Comparison of ENCODE assay signal across 17 mouse cellular contexts in genomic region chr7:51627666-51628065, GRCm38 (mm10). TPM values are rescaled to one million over a fixed set of nuclear protein-coding genes. Genes with fewer than 3 reads are reported as not detected.
DNase-seq lines count a peak whose midpoint lies in the region; ATAC-seq lines count a peak whose summit lies in the region.
"Had no signal": no experiment of that assay in that cellular context is flagged by ENCODE, and none has a peak within 500 bp of the region (broad histone marks: within the 10 kb centered on the region; RNA-seq: fewer than 3 reads in every experiment).

No protein-coding gene starts in this region.

- under 1% methylated on average over 9 of the region's 9 CpGs for WGBS in embryonic facial prominence, embryonic 10.5 days
- WGBS in forebrain, embryonic 13.5 days, result 0% methylated on average over 9 of the region's 9 CpGs
- WGBS in hindbrain, embryonic 15.5 days, result under 1% methylated on average over 9 of the region's 9 CpGs
- WGBS in midbrain, embryonic 16.5 days, result under 1% methylated on average over 9 of the region's 9 CpGs

- H3K9ac ChIP-seq in forebrain, embryonic 13.5 days, result peak overlapping the region; percentile 72
- H3K9ac ChIP-seq in hindbrain, embryonic 15.5 days, result peak overlapping the region; percentile 59
- H3K9ac ChIP-seq in midbrain, embryonic 16.5 days (ENCODE audit: low read depth, low read length), result peak overlapping the region; percentile 80
- H3K9ac ChIP-seq: heart, embryonic 15.5 days; intestine, embryonic 15.5 days; liver, embryonic 12.5 days had no signal

- ATAC-seq in forebrain, embryonic 13.5 days, result no peak; the same call in 1 of the 2 replicates
- ATAC-seq in hindbrain, embryonic 15.5 days (ENCODE audit: low FRiP score, low read depth), result no peak
- ATAC-seq in midbrain, embryonic 16.5 days, result no peak
- ATAC-seq: activated CD4-positive, CD25-positive, alpha-beta regulatory T cell, adult 4 months; intestine, embryonic 15.5 days; liver, embryonic 12.5 days had no signal

- peak overlapping the region; percentile 39 for H3K4me3 ChIP-seq in embryonic facial prominence, embryonic 10.5 days
- peak overlapping the region; percentile 41 for H3K4me3 ChIP-seq in forebrain, embryonic 13.5 days
- peak overlapping the region; percentile 42 for H3K4me3 ChIP-seq in hindbrain, embryonic 15.5 days
- H3K4me3 ChIP-seq in midbrain, embryonic 16.5 days (ENCODE audit: low read depth, low read length), result peak overlapping the region; percentile 53
- H3K4me3 ChIP-seq: heart, embryonic 15.5 days; intestine, embryonic 15.5 days; liver, embryonic 12.5 days had no signal

- peak; percentile 19 for DNase-seq in embryonic facial prominence, embryonic 10.5 days (ENCODE audit: low spot score)
- no peak for DNase-seq in right cerebral cortex, postnatal 10 days (ENCODE audit: low spot score in 2 of 2)
- DNase-seq in cerebellum, adult 11-12 months, result no peak
- no peak for DNase-seq in cerebellum, postnatal 4 days (ENCODE audit: low spot score in 2 of 2)
- no peak for DNase-seq in lung, postnatal 10 days
- DNase-seq: gastrocnemius, postnatal 25 days; kidney, postnatal 14 days; spleen, adult 18-20 months; thymus, postnatal 25 days had no signal

- no peak overlapping the region for H3K27ac ChIP-seq in embryonic facial prominence, embryonic 10.5 days (replicated peaks)
- H3K27ac ChIP-seq in forebrain, embryonic 13.5 days, result peak overlapping the region; percentile 92
- peak overlapping the region; percentile 91 for H3K27ac ChIP-seq in hindbrain, embryonic 15.5 days (replicated peaks)
- H3K27ac ChIP-seq in midbrain, embryonic 16.5 days (ENCODE audit: low read length), result peak overlapping the region; percentile 95
- H3K27ac ChIP-seq: heart, embryonic 15.5 days; intestine, embryonic 15.5 days; liver, embryonic 12.5 days; stomach, postnatal 0 days had no signal

- H3K27me3 ChIP-seq in embryonic facial prominence, embryonic 10.5 days (replicated peaks; ENCODE audit: low read depth, poor library complexity, severe bottlenecking), result peaks cover 100% of the 10 kb centered on the region
- H3K27me3 ChIP-seq in forebrain, embryonic 13.5 days, result peaks cover 55% of the 10 kb centered on the region
- H3K27me3 ChIP-seq in hindbrain, embryonic 15.5 days, result peaks cover 40% of the 10 kb centered on the region
- peaks cover 2% of the 10 kb centered on the region; the same call in 1 of the 2 replicates for H3K27me3 ChIP-seq in midbrain, embryonic 16.5 days (ENCODE audit: control insufficient read depth, insufficient read depth, low read depth, low read length)

- peaks cover 19% of the 10 kb centered on the region for H3K4me1 ChIP-seq in embryonic facial prominence, embryonic 10.5 days
- H3K4me1 ChIP-seq in forebrain, embryonic 13.5 days, result peaks cover 24% of the 10 kb centered on the region
- 0 out of 2 replicates have a peak, but pooled peaks cover 3% of the 10 kb centered on the region for H3K4me1 ChIP-seq in hindbrain, embryonic 15.5 days (replicated peaks)
- H3K4me1 ChIP-seq in midbrain, embryonic 16.5 days (ENCODE audit: control insufficient read depth, insufficient read depth, low read length), result no peaks in the 10 kb centered on the region
- H3K4me1 ChIP-seq: heart, embryonic 15.5 days; intestine, embryonic 15.5 days; liver, embryonic 12.5 days had no signal

- H3K36me3 ChIP-seq in embryonic facial prominence, embryonic 10.5 days (replicated peaks), result no peaks in the 10 kb centered on the region
- no peaks in the 10 kb centered on the region for H3K36me3 ChIP-seq in forebrain, embryonic 13.5 days (ENCODE audit: poor library complexity, severe bottlenecking)
- H3K36me3 ChIP-seq in hindbrain, embryonic 15.5 days, result no peaks in the 10 kb centered on the region
- 0 out of 2 replicates have a peak, but pooled peaks cover 3% of the 10 kb centered on the region for H3K36me3 ChIP-seq in midbrain, embryonic 16.5 days (ENCODE audit: control insufficient read depth, insufficient read depth, low read length)
- H3K36me3 ChIP-seq: heart, embryonic 15.5 days; intestine, embryonic 15.5 days; liver, embryonic 12.5 days had no signal

- H3K9me3 ChIP-seq in embryonic facial prominence, embryonic 10.5 days, result no peaks in the 10 kb centered on the region
- no peaks in the 10 kb centered on the region for H3K9me3 ChIP-seq in forebrain, embryonic 13.5 days (replicated peaks)
- no peaks in the 10 kb centered on the region for H3K9me3 ChIP-seq in hindbrain, embryonic 15.5 days
- no peaks in the 10 kb centered on the region for H3K9me3 ChIP-seq in midbrain, embryonic 16.5 days (replicated peaks; ENCODE audit: control insufficient read depth, low read length, poor library complexity, severe bottlenecking)
- H3K9me3 ChIP-seq: heart, embryonic 15.5 days; intestine, embryonic 15.5 days; liver, embryonic 12.5 days had no signal

- H3K4me2 ChIP-seq in forebrain, embryonic 13.5 days, result peak overlapping the region; percentile 61
- H3K4me2 ChIP-seq in hindbrain, embryonic 15.5 days, result peak overlapping the region; percentile 50
- peak overlapping the region; percentile 77 for H3K4me2 ChIP-seq in midbrain, embryonic 16.5 days (ENCODE audit: low read length)
- H3K4me2 ChIP-seq: heart, embryonic 15.5 days; intestine, embryonic 15.5 days; liver, embryonic 12.5 days had no signal

RNA-seq across cellular contexts. Expression of gene Slc17a6, which starts 5.9 kb away (rescaled TPM):
- 2.9 and 5.4 TPM in 2 replicates for polyA plus RNA-seq in embryonic facial prominence, embryonic 10.5 days (2016; fragmentation: Nextera tagmentation; extraction: Ambion mirVana)
- polyA plus RNA-seq in forebrain, embryonic 13.5 days (2015; fragmentation: Nextera tagmentation; extraction: Ambion mirVana), result 43.7 and 49.4 TPM in 2 replicates
- polyA plus RNA-seq in hindbrain, embryonic 15.5 days (2015; fragmentation: Nextera tagmentation; extraction: Ambion mirVana), result 97.5 and 105 TPM in 2 replicates
- 130 and 142 TPM in 2 replicates for polyA plus RNA-seq in midbrain, embryonic 16.5 days (2015; fragmentation: Nextera tagmentation; extraction: Ambion mirVana)
- polyA plus RNA-seq: activated CD4-positive, CD25-positive, alpha-beta regulatory T cell, adult 4 months; liver, embryonic 12.5 days; stomach, postnatal 0 days had no signal
